Mouse (Mus musculus) megakaryocyte, embryonic 14.5 days (primary cell): Measurements from ENCODE around the gene Notch2.

Experiments
- FLI1 ChIP-seq: IDR thresholded peaks from 2 replicates; pipeline ENCODE4 v1.6.1; 2012; ENCODE audit warnings: low read length, inconsistent platforms, mixed read lengths
- GATA1 ChIP-seq: IDR thresholded peaks from 3 replicates; pipeline ENCODE4 v1.6.1; 2012; ENCODE audit warnings: mixed read lengths, low read length, inconsistent platforms, borderline replicate concordance

GRCm38 (mm10) chr3:98146471-98147410 is 133.4 kb downstream of the Notch2 start:
- TF ChIP-seq GATA1: no peak
- no peak for TF ChIP-seq FLI1
